Mouse (Mus musculus) small intestine, adult 2 months (tissue): Measurements from ENCODE around the gene Epb41l4b.

ENCODE experiments used
- CTCF ChIP-seq: fragments of 200-500 bp; IDR thresholded peaks from 2 replicates; pipeline ENCODE4 v1.5.1; 2012; ENCODE audit warnings: low read depth, mild to moderate bottlenecking, control low read depth, inconsistent platforms, low read length, moderate library complexity, mixed read lengths; ENCODE audit not compliant: insufficient replicate concordance, insufficient read length; ENCODE audit errors: extremely low read depth
- POLR2A ChIP-seq: fragments of 200-500 bp; IDR thresholded peaks from 2 replicates; pipeline ENCODE4 v1.6.1; 2012; ENCODE audit warnings: low read depth, mild to moderate bottlenecking, control low read depth, inconsistent platforms, low read length, moderate library complexity

DNA sequence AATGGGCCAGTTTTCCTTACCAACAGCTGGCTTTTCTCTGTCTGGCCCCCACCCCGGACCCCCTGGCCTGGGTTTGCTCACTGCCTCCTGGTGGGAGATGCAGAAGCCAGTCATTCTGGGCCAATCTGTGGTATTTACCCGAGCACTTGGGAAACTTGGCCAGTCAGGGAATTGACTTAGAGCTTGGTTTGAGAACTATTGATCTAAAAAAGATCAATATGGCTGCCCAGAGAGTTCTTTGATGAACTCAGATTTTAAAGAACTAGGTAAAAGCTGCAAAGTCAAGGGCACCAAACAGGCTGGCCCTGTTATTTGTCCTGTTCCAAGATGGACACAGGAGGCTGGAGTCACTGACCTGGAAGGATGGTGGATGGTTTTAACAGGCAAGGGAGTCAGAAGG is 84.6 kb downstream of the Epb41l4b start:
- TF ChIP-seq CTCF (no peak), POLR2A (no peak)
